Mouse (Mus musculus): Measurements from ENCODE around the gene Zcchc8. TPM values are rescaled to one million over a fixed set of nuclear protein-coding genes. Genes with fewer than 3 reads are reported as not detected.

Gene Zcchc8
- polyA plus RNA-seq, 1 experiment from 2014 or later = 57.0 TPM

DNA sequence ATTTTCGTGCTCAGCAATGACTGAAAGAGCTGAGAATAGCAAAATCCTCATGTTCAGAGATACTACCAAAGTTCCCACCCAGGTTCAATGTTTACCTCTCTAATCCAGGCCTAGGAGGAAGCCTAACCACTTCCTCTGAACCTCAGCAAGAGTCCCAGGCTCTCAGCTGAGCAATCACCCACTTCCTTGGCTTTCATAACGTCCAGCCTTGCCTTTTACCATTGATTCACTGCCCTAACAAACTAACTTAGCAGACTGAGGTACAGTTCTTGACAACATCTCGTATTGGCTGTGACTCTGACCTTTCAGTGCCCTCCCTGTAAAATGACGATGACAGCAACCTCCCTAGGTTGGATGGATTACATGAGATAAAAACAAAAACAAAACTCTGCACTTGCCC lies 38.5 kb downstream of the Zcchc8 start:
- H3K36me3 ChIP-seq = no peaks in the 10 kb centered on the region
- 30% methylated on average over 4 of the region's 4 CpGs for WGBS

DNA sequence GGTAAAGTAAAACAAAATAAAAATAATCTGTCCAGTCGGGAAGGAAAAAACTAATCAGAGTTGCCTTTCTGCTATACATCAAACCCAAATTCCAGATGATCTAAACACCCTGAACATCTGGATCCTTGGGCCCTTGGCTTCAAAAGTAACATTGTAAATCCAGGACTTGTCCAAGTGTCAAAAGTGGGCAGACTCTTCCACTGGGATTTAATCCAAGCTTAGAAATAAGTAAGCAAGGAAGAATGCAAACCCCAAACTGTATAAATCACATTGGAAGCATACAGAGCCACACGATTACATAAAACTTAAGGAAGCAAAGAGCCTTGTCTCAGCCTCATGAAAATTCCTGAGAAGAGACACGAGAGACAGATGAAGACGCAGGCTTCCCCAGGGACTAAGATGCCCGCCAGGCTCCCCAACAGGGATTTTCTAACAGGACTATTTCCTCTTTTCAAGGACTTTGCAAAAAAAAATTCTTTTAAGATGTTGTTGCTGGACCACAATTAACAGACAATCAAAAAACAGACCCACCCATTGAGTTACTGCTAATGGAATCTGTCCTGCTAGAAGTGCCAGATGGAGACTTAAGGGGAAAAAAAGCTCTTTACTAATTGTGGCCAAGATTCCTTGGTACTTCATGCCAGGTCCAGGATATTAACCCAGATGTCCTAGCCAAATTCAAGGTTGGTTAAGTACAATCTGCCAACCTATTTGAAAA lies 41.2 kb downstream of the Zcchc8 start:
- H3K27me3 ChIP-seq (replicated peaks) = no peaks in the 10 kb centered on the region
- H3K4me3 ChIP-seq (replicated peaks) = no peak overlapping the region
- peaks cover 41% of the 10 kb centered on the region for H3K4me1 ChIP-seq
- H3K27ac ChIP-seq (replicated peaks) = peak overlapping the region; percentile 25; the same call in 1 of the 2 replicates
- no peak overlapping the region for H3K9ac ChIP-seq (replicated peaks)
- H3K36me3 ChIP-seq = no peaks in the 10 kb centered on the region
- no peak overlapping the region for H3K4me2 ChIP-seq
- H3K9me3 ChIP-seq (replicated peaks) = no peaks in the 10 kb centered on the region
- no peak for ATAC-seq (ENCODE audit: low FRiP score)
- 32% methylated on average over 5 of the region's 5 CpGs for WGBS

More for the DNA sequence above, 38.5 kb downstream of the Zcchc8 start:
- ATAC-seq (ENCODE audit: low FRiP score) = no peak
- H3K4me2 ChIP-seq = peak overlapping the region; percentile 82
- H3K4me1 ChIP-seq = peaks cover 44% of the 10 kb centered on the region
- peak overlapping the region; percentile 99 for H3K27ac ChIP-seq (replicated peaks)
- no peaks in the 10 kb centered on the region for H3K27me3 ChIP-seq (replicated peaks)
- H3K9ac ChIP-seq (replicated peaks) = peak overlapping the region; percentile 98
- H3K4me3 ChIP-seq (replicated peaks) = peak overlapping the region; percentile 94
- H3K9me3 ChIP-seq (replicated peaks) = no peaks in the 10 kb centered on the region

DNA sequence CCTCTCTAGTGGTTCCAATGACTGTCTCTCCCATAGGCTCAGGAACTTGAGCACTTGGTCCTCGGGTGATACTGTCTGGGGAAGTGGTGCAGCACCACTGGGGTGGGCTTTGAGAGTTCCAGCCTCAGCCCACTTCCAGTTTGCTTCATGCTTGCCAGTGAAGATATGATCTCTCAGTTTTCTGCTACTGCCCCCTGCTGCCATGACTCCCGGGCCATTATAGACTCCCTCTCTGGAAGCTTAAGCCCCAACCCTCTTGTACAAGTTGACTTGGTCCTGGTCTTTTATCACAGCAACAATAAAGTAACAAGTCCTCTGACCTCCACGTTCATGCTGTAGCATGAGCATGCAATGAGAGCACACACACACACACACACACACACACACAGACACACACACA lies 41.8 kb downstream of the Zcchc8 start:
- Histone ChIP-seq H3K4me1 (peaks cover 41% of the 10 kb centered on the region), H3K27me3 (replicated peaks) (no peaks in the 10 kb centered on the region), H3K4me3 (replicated peaks) (no peak overlapping the region), H3K4me2 (no peak overlapping the region), H3K9ac (replicated peaks) (no peak overlapping the region), H3K27ac (replicated peaks) (no peak overlapping the region), H3K36me3 (no peaks in the 10 kb centered on the region), H3K9me3 (replicated peaks) (no peaks in the 10 kb centered on the region)
- no peak for ATAC-seq (ENCODE audit: low FRiP score)
- 69% methylated on average over 3 of the region's 3 CpGs for WGBS

DNA sequence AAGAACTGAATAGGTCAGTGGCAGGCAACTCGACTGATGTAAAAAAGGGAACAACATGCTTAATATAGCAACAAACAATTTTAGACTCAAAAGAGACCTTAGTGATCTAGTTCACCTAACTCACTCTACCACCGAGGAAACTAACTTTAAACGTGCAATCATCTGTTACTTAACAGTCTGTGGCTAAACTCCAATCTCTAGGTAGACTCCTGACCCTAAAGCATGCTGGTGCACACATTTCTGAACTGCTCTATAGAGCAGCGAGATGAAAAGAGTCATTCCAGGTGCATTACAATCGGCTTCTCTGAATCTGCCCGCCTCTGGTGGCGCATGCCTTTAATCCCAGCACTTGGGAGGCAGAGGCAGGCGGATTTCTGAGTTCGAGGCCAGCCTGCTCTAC lies 45.2 kb downstream of the Zcchc8 start:
- ATAC-seq (ENCODE audit: low FRiP score) = no peak
- no peak overlapping the region for H3K9ac ChIP-seq (replicated peaks)
- no peaks in the 10 kb centered on the region for H3K36me3 ChIP-seq
- H3K4me2 ChIP-seq = no peak overlapping the region
- H3K27me3 ChIP-seq (replicated peaks) = no peaks in the 10 kb centered on the region
- no peak overlapping the region for H3K27ac ChIP-seq (replicated peaks)
- WGBS = 87% methylated on average over 9 of the region's 9 CpGs
- H3K4me1 ChIP-seq = peaks cover 19% of the 10 kb centered on the region
- no peaks in the 10 kb centered on the region for H3K9me3 ChIP-seq (replicated peaks)
- no peak overlapping the region for H3K4me3 ChIP-seq (replicated peaks)

DNA sequence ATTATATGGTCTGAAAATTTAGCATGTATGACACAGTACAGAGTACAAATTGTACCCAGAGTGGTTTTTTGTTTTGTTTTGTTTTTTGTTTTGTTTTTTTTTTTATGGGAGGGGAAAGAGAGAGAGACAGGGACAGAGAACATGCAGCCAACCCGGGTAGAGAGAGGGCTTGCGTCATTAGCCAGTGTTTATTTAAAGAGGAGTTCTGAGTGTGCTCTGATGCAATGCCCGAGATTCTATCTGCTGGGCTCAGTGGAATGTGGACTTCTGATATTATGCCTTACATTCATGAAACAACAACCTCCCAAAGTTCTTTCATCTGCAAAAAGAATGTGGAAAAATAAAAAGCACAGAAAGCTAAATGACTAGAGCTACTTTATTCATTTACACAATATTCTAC lies 45.7 kb downstream of the Zcchc8 start:
- 25% methylated on average over 3 of the region's 3 CpGs for WGBS
- no peak for ATAC-seq (ENCODE audit: low FRiP score)
- Histone ChIP-seq H3K27ac (replicated peaks) (no peak overlapping the region), H3K27me3 (replicated peaks) (no peaks in the 10 kb centered on the region), H3K9ac (replicated peaks) (no peak overlapping the region), H3K9me3 (replicated peaks) (no peaks in the 10 kb centered on the region), H3K4me1 (peaks cover 14% of the 10 kb centered on the region), H3K4me3 (replicated peaks) (no peak overlapping the region), H3K36me3 (no peaks in the 10 kb centered on the region), H3K4me2 (no peak overlapping the region)

DNA sequence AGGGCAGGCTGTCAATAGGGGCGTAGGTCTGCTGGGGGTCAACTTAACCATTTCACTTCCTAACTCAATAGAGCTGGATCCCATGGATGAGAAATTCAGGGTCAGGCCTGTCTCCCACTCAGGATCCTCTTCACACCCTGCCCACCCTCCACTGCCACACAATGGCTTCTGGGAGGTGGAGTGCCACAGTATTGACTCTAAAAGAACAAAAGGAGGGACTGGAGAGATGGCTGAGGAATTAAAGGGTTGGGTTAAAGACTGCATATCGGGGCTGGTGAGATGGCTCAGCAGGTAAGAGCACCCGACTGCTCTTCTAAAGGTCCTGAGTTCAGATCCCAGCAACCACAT lies 49.5 kb downstream of the Zcchc8 start:
- no peak for ATAC-seq (ENCODE audit: low FRiP score)
- Histone ChIP-seq H3K4me3 (replicated peaks) (no peak overlapping the region), H3K27me3 (replicated peaks) (no peaks in the 10 kb centered on the region), H3K4me2 (no peak overlapping the region), H3K36me3 (no peaks in the 10 kb centered on the region), H3K4me1 (peaks cover 8% of the 10 kb centered on the region; the same call in 1 of the 2 replicates), H3K27ac (replicated peaks) (no peak overlapping the region), H3K9me3 (replicated peaks) (no peaks in the 10 kb centered on the region), H3K9ac (replicated peaks) (no peak overlapping the region)
- WGBS = 77% methylated on average over 3 of the region's 3 CpGs

DNA sequence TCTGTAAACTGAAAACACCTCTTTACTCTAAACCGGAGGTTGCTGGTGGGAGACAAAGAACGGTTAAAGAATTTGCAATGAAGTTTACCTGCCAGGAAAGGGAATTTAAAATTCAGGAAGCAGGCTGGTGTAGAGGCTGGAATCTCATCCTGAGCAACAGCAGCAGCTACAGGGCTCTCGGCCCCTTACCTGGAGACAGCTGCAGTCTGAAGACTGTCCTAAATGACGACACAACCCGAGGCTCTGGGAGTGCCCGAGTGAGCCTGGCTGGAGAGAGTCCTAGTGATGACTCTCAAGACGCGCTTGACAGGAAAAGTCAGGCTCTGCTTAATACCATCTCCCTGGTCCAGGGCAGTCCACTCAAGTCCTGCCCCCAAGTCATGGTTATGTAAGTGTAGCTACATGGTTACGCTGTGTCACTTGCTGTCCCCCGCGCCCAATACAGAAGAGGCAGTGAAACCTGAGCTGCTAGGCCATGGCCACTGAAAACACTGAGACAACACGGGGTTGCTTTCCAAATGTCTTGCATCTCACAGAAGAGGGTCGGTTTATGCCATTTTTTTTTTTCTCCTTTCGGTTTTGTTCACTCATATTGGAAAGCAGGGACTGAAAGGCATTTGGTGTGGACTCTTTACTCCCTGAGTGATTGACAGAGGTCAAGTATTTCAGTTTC lies 50.0 kb downstream of the Zcchc8 start:
- Histone ChIP-seq H3K4me3 (replicated peaks) (no peak overlapping the region), H3K4me1 (peaks cover 8% of the 10 kb centered on the region; the same call in 1 of the 2 replicates), H3K9ac (replicated peaks) (no peak overlapping the region), H3K27ac (replicated peaks) (no peak overlapping the region; the same call in 1 of the 2 replicates), H3K36me3 (no peaks in the 10 kb centered on the region), H3K27me3 (replicated peaks) (no peaks in the 10 kb centered on the region), H3K4me2 (no peak overlapping the region), H3K9me3 (replicated peaks) (no peaks in the 10 kb centered on the region)
- ATAC-seq (ENCODE audit: low FRiP score) = no peak
- 45% methylated on average over 14 of the region's 14 CpGs for WGBS

DNA sequence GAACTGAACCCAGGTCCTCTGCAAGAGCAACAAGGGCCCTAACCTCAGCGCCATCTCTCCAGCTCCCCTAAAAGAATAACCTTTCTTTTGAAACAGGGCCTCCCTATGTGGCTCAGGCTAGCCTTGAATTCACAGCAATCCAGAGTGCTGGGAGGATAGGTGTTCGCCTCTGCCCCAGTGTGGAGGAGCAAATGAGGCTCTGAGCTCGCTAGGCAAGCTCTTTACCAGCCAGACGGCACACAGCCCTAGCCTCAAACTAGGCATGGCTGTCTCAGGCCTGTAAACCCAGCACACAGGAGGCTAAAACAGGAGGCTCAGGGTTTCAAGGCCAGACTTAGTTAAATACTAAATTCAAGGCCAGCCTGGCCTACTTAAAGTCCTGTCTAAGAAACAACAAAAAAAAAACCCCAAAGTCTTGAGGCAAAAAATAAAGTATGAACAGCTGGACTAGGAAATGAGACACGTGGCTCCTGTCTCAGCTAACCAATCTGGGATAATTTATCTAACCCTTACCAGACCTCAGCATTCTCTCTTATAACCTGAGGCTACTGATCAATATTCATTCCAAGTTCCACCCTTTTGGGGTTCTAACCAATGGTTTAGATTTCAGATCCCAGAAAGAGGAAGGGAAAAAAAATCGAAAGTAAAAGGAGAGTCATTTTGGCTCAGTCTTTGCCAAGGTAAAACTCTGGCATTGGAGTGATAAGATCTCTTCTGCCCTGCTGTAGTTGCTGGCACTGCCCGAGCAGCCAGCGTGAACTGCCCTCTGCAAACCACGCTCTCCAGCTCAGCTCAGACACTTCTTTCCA lies 50.7 kb downstream of the Zcchc8 start:
- H3K9me3 ChIP-seq (replicated peaks) = no peaks in the 10 kb centered on the region
- H3K27me3 ChIP-seq (replicated peaks) = no peaks in the 10 kb centered on the region
- H3K4me1 ChIP-seq = peaks cover 7% of the 10 kb centered on the region; the same call in 1 of the 2 replicates
- H3K9ac ChIP-seq (replicated peaks) = no peak overlapping the region
- H3K4me3 ChIP-seq (replicated peaks) = no peak overlapping the region
- no peak overlapping the region for H3K27ac ChIP-seq (replicated peaks)
- no peak for ATAC-seq (ENCODE audit: low FRiP score)
- no peak overlapping the region for H3K4me2 ChIP-seq
- H3K36me3 ChIP-seq = no peaks in the 10 kb centered on the region
- WGBS = 71% methylated on average over 9 of the region's 9 CpGs

DNA sequence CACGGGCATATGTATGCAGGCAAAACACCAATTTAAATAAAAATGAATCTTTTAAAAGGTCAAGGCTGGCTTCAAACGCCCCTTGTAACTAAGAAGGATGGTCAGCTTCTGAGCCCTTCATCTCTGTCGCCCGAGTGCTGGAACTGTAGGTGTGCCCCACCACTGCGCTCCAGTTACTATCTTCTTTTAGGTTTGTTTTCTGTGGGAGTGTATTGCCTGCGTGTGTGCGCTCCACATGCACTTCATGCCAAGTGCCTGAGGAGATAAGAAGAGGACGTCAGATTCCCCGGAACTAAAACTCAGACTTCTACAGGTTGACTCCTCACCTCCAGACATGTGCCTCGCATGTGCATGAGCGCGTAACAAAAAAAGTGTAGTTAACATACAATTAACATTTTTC lies 53.0 kb downstream of the Zcchc8 start:
- H3K27me3 ChIP-seq (replicated peaks) = no peaks in the 10 kb centered on the region
- no peaks in the 10 kb centered on the region for H3K9me3 ChIP-seq (replicated peaks)
- ATAC-seq (ENCODE audit: low FRiP score) = no peak
- no peaks in the 10 kb centered on the region for H3K36me3 ChIP-seq
- H3K4me2 ChIP-seq = no peak overlapping the region
- H3K4me1 ChIP-seq = peaks cover 3% of the 10 kb centered on the region; the same call in 1 of the 2 replicates
- H3K4me3 ChIP-seq (replicated peaks) = no peak overlapping the region
- no peak overlapping the region for H3K9ac ChIP-seq (replicated peaks)
- H3K27ac ChIP-seq (replicated peaks) = no peak overlapping the region
- 93% methylated on average over 12 of the region's 12 CpGs for WGBS

DNA sequence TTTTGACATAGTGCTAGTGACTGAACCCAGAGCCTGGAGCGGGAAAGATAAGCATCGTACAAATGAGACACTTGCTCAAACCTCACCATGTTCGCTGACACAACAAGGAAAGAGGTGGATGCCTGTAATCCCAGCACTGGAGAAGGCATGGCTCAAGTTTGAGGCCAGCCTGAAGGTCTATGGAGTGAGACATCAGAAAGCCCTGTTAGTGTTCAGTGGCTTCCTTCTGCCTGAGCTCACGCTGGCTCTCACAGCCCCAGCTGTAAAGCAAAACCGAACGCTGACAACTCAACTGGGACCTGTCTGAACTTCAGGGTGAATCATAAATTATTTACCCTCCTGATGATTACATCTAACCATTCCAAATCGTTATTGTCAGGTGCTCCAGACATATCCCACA lies 54.9 kb downstream of the Zcchc8 start:
- H3K27me3 ChIP-seq (replicated peaks) = no peaks in the 10 kb centered on the region
- no peak overlapping the region for H3K9ac ChIP-seq (replicated peaks)
- H3K4me1 ChIP-seq = peaks cover 4% of the 10 kb centered on the region; the same call in 1 of the 2 replicates
- WGBS = 72% methylated on average over 7 of the region's 7 CpGs
- no peak overlapping the region for H3K4me2 ChIP-seq
- ATAC-seq (ENCODE audit: low FRiP score) = no peak
- no peak overlapping the region for H3K27ac ChIP-seq (replicated peaks)
- no peaks in the 10 kb centered on the region for H3K9me3 ChIP-seq (replicated peaks)
- H3K4me3 ChIP-seq (replicated peaks) = no peak overlapping the region
- no peaks in the 10 kb centered on the region for H3K36me3 ChIP-seq

DNA sequence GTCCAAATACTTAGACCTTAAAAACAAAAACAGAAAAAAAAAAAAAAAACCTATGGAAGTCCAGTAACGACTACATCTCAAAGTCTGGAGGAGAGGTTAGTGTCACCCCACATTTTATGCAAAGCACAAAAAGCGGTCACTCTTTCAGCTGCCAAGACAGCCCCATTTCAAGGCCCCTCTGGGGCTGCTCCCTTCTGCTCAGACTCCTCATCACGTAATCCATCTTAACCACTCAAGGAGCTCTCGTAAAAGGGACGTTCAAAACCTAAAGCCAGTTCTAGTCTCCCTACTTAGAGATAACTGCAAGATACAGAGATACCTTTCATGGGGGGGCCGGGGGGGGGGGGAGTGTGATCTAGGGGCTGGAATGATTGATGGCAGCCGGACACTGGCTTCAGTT lies 56.6 kb downstream of the Zcchc8 start:
- no peak overlapping the region for H3K9ac ChIP-seq (replicated peaks)
- H3K4me1 ChIP-seq = 0 out of 2 replicates have a peak, but pooled peaks cover 2% of the 10 kb centered on the region
- no peaks in the 10 kb centered on the region for H3K27me3 ChIP-seq (replicated peaks)
- no peak overlapping the region for H3K4me3 ChIP-seq (replicated peaks)
- H3K27ac ChIP-seq (replicated peaks) = no peak overlapping the region
- H3K9me3 ChIP-seq (replicated peaks) = no peaks in the 10 kb centered on the region
- no peak overlapping the region for H3K4me2 ChIP-seq
- no peak for ATAC-seq (ENCODE audit: low FRiP score)
- no peaks in the 10 kb centered on the region for H3K36me3 ChIP-seq
- WGBS = 64% methylated on average over 7 of the region's 7 CpGs
